Mouse (Mus musculus) testis, postnatal 14 days (tissue): Measurements from ENCODE around the gene Cactin.

Experiments used
- DNase-seq: peaks from one replicate; pipeline ENCODE4 v3.0.0; 2021; ENCODE audit warnings: low spot score

The Cactin gene

DNA sequence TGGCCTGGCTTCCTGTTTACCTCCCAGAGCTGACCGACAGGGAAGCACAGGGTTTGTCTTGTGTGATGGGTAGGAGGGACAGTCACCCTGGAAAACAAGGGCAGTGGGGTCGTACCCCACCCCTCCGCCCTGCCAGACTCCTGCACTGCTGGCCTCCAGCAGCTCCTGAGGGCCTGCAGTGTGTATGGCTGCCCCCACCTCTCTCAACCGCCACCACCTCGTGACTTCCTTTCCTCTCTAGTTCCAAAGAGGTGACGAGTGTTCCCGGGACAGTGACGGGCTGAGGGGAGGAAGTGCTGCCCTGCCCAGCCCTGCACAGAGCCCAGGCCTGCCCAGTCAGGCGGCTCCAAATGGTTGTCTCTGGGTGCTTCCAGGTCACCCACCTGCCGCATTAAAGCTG lies 23.1 kb upstream of the Cactin start:
- DNase-seq: no peak

DNA sequence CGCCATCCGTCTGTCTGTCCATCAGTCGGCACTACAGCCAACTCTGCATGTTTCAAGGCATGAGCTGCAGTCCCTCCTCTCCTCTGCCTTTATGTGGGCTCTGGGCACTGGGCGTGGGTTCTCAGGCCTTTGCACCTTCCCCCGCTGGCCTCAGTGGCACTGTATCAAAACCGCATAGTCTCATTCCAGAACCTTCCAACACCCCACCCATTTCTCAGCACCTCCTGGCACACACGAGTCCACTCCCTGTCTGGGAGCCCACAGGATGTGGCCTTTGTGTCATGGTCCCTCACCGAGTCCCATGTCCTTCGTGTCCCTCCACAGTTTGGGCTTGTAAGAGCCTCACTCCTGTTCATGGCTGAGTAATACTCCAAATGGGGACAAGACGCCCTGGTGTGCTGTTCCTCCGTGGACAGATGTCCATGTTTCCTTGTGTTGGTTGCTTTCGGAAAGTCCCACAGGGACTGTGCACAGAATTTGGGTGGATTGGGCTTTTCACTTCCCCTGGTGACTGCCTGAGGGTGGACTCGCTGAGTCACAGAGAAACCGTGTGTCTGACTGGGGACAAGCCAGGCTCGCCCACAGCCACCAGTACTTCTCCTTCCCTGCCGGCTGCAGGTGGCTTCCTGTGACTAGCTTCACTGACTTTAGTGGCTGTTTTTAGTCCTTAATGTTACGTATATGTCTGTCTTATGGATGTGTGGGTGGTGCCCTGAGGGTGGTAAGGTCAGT lies 22.4 kb upstream of the Cactin start:
- DNase-seq: no peak

DNA sequence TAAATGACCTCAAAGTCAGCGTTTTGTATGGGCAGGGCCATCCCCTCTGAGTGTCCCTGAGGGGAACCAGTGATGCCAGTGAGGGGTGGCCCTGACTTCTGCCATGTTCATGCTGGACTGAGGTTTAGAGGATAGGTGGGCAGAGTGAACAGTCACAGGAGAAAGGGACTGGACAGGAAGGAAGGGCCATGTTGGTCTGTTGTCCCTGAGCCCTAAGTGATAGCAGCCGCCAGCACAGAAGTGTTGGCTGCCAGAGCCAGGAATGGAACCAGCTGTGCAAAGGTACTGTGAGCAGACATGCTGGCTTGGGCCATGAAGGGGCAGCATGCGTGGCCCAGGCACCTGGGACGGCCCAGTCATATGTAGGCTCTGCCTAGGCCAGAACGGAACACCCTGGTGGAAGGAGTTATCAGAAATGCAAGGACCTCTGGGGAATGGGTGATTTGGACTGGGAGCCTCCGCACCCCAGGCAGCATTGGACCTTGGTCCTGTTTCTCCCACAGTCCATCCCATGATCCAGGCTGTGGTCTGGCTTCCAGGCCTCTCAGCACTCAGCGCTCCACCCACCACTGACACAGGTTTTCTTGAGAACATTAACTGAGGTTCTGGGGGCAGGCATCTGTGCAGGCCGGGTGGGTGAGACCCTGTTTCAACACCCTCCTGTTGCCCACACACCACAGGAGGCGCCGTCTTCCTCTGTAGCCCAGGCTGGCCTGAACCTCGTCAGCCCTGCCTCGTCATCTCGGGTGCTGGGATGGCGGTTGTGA lies 21.1 kb upstream of the Cactin start:
- DNase-seq: no peak

DNA sequence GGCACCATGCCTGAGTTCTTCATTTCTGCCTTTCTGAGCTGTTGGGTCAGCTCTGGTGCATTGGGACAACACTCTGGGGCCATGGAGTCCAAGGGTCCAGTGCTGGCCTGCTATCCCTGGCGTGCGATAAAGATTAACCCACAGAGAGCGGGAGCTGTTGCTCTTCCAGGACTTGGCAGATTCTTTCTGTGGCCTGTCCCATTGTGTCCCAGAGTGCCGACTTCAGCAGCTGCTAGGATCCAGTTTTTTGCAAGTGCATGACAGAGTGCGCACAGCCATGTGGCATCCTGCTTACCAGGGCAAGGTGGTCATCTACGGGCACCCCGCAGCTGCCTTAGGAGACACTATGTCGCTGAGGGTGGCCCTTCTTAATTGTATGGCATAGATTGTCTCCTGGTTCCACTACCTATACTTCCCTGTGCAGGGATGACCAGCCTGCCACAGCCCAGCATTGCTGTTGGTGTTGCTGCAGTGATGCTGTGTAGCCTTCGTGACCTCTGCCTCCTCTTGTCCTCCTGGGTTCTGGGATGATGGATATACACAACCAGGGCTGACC lies 20.5 kb upstream of the Cactin start:
- DNase-seq: no peak

DNA sequence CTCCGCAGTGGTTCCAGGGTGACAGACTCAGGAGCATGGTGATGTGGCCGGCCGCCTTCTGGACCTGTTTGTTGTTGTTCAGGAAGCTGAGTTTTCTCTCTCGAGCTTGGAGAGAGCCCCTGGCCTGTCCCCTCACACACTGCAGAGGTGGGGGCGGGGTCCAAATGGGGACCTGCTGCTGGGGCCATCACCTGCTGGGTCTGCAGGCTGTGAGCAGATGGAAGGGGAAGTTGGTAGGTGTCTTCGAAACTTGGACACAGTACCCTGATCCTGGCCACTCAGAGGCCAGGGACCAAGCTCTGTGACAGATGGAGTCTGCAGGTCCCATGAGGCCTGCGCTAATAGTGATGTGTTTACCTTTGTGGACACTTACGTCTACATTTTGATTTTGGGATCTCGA lies 19.6 kb upstream of the Cactin start:
- no peak for DNase-seq

DNA sequence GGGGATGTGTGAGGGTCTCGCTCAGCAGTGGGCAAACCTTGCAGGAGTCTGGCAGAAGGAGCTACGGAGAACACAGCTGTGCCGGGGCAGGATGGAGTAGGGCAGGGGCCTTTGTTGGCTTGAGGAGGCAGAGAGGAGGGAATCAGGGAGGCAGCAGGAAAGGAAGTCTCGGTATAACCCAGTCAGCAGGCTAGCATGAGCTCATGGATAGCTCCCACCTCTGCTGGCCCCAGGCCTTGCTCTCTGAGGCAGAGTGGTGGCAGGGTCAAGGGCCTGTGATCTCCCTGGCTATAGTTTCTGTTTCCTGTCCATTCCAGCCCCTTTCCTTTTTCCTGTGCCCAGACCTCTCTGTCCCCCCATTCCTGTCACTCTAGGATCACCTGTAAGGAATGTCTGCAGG lies 18.6 kb upstream of the Cactin start:
- no peak for DNase-seq

DNA sequence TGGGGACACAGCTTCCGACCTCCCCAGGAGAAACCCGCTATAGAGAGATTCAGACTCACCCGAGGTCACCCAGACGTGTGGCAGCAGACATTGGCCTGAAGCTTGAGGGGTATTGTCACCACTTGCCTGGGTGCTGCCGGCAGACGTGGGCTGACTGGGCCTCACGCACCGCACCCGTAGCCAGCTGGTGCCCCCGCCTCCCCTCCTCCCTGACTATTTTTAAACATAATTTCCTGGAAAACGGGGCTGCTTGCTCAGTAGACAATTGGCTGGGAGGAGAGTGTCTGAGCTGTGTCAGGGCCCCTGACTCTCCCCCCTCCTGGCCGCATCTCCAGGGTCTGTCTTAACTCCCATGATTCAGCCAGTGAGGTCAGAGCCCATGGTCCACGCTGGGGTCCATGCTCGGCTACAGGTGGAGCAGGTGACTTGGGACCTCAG lies 18.1 kb upstream of the Cactin start:
- DNase-seq: no peak

DNA sequence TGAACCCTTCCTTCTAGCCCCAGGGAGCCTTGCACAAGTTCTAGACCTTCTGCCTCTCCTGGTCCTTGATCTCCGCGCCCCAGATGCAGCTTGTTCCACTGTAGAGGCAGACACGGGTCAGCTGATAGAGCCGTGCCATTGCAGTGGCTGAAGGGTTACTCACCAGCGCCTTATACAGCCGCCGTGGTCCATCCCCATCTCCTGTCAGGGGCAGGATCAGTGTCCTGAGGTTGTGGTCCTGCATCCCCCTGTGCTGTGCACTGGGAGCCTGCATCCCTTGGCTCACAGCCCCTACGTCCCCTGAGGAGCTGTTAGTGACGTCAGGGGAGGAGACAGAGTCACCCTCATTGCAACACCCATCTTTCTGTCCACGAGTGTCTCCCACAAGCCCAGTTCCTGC lies 17.6 kb upstream of the Cactin start:
- no peak for DNase-seq

DNA sequence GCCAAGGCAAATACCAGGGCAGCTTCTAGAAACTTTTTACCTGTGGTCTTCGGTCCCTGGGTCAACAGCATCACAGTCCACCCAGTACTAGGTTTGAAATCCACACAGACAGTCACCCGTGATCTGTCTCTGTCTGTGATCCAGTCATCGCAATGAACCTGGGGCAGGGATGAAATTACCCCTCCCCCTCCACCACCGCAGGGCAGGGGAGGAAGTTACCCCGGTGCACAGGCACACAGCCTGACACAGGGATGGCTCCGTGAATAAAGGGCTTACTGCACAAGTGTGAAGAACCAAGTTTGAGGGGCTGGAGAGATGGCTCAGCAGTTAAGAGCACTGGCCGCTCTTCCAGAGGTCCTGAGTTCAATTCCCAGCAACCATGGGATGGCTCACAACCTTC lies 17.1 kb upstream of the Cactin start:
- no peak for DNase-seq

DNA sequence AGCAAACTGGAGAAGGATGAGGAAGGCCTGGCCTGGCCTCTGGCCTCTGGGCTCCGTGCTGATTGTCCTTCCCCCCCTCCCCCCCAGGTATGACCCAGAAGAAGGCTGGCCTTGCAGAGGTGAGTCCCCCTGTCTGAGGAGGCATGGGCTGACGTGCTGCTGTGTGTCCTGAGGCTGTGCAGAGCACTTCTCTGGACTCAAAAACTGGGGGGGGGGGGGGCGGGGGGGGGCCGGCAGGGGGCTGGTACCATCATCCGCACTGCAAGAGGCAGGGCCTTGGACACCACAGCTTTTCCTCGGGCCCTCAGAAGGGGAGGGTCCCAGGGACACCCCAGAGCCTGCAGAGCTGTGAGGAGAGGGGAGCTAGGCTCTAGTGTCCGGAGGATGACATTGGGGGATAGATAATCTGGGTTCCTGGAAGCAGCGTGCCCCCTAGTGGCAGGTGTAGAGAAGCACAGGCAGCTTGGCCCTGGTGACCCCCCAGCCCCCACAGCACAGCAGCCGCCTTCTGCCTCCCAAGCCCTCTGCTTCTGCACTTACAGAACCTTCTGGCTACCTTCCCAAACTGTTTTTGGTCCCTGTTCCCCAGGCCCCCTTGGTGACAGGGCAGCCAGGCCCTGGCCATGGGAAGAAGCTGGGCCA lies 16.2 kb upstream of the Cactin start:
- no peak for DNase-seq

DNA sequence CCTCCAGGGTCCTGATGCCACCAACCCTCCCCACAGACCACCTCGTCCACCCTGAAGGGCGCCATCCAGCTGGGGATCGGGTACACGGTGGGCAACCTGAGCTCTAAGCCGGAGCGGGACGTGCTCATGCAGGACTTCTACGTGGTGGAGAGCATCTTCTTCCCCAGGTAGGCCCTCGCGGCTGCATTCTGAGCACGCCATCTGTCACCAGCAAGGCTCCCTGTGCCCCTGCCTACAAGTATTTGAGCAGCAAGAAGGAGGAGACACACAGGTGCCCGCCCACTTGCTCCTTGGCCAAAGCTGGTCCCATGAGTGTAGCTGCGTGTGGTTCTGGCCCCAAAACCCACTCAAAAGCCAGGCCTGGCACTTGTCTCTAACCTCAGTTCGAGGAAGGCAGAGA lies 15.2 kb upstream of the Cactin start:
- DNase-seq: no peak

DNA sequence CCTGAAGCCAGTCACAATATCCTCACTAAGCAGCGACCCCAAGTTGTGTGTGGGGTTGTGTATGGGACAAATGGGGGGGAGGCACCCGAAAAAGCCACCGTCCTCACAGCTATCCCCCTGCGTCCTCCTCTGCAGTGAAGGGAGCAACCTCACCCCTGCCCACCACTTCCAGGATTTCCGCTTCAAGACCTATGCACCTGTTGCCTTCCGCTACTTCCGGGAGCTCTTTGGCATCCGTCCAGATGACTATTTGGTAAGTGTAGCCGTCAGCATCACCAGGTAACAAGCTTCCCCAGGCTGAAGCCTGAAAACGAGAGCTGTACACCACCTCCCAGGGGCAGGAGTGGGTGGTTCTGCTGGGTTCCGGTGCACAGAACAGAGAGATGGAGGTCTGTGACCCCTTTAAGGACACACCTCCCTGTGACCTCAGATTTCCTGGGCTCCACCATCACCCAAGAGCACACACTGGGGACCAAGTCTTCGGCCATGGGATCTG lies 14.7 kb upstream of the Cactin start:
- DNase-seq: no peak

DNA sequence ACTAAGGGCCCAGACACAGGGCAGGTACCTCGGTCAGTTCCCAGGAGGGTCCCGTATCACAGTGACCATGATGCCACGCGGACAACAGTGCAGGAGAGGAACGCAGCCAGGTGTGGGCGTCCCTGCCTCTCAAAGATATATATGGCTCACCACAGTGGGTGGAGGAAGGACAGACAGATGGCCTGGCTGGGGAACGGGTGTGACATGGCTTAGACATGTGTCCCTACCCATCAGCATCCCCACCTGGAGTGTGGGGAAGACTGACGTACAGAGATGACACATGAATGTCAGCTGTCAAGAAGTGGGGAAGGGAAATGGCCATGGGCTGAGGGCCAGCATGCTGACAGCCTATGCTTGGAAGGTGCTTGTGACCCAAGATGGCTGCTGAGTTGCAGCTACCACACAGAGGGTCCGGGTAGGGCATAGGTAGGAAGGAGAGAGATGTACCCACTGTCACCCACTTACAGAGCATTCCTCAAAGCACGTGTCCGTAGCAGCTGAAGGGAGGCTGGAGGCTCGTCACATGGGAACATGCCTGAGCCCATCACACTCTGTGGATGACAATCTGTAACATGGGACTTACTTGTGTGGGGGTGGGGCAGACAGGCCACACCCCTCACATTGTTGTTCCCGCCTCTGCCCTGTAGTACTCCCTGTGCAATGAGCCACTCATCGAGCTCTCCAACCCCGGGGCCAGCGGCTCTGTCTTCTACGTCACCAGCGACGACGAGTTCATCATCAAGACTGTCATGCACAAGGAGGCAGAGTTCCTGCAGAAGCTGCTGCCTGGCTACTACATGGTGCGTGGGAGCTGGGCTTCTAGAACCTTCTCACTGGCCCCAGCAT lies 13.8 kb upstream of the Cactin start:
- no peak for DNase-seq

DNA sequence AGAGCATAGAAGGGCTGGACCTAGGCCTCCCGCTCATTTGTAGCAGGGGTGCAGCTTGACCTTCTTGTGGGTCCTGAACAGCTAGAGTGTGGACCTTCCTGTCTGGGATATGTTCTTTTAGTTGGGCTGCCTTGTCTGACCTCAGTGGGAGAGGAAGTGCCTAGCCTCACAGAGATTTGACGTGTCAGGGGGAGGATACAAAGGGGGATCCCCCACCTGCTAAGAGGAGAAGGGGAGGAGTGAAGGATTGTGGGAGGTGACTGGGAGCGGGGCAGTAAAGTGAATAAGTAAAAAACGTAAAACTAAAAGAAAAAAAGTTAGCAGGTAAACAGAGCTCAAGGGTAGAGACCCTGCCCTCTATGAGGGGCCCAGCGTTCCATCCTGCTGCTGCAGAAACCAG lies 11.3 kb upstream of the Cactin start:
- DNase-seq: no peak

DNA sequence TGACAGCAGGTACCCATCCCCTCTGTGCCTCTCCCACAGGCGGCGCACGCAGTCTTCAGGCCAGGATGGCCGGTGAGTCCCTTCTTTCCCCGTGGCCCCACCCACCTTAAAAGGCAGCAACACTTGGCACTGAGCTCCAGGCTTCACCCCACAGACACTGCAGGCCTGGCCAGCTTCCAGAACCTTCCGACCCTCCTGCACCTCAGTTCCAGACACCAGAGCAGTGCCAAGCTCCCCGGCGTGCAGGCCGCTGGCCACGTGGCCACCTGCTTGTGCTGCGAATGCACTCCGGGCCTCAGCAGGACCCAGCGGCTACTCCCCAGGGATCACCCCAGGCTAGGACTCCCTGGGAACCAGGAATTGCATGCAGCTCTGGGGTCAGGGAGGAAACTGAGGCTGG lies 7.3 kb upstream of the Cactin start:
- no peak for DNase-seq

DNA sequence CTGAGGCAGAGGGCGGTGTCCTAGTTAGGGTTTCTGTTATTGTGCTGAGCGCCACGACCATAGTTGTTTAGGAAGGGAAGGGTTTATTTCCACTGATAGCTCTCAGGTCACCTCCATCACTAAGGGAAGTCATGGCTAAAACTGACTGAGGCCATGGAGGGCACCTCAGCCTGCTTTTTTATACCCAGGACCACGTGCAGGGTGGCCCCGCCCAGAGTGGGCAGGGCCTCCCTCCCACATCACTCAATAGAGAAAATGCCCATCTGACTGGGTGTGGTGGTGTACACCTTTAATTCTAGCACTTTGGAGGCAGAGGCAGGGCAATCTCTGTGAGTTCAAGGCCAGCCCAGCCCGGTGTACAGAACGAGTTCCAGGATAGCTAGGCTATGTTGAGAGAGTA lies 6.7 kb upstream of the Cactin start:
- DNase-seq: no peak

DNA sequence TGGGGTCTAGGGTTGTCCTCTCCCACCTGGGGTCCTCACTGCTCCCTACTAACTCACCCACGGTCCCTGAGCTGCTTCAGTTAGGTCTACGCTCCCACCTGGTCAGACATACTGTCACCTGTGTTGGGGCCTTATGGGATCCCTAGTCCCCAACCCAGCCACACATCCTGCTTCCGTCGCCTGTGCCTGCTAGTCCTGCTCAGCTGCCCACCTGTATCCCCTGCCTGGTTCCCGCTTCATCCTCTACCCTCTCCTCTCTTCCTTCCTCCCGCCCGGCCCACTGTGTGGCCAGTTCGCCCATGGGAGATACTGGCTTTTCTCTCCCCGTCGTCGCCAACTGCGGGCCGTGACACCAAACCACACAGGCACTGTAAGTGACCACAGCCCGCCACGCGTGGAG lies 5.3 kb upstream of the Cactin start:
- DNase-seq: no peak

DNA sequence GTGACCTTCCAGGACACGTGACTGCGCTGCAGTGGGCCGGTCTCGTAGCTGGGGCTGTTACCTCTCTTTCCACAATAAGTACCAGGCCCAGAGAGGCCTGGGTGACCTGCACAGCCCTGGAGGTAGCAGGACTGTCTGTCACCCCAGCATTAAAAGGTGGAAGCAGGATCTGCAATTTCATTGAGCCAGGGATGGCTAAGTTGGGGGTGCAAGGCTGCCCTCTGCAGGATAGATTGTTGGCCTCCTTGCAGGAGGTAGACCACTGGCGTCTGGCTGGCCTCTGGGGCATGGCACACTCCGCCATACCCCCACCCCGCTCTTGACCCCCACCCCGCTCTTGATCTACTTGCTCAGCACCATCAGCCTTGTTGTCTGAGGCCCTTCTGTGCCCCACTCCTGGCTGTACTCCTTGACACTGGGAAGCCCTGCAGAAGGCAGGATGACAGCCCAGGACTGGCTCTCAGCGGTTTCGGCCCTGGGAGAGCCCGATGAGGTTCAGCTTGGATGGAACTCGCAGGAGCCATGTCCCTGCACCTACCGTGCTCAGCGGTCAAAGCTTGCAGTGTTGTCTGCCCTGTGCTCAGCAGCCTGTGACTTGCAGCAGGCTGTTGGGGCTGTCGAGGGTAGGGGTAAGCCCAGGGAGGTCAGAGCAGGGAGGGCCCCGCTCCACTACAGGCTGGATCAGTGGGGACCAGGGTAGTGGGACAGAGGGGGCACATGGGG lies 4.4 kb upstream of the Cactin start:
- no peak for DNase-seq

DNA sequence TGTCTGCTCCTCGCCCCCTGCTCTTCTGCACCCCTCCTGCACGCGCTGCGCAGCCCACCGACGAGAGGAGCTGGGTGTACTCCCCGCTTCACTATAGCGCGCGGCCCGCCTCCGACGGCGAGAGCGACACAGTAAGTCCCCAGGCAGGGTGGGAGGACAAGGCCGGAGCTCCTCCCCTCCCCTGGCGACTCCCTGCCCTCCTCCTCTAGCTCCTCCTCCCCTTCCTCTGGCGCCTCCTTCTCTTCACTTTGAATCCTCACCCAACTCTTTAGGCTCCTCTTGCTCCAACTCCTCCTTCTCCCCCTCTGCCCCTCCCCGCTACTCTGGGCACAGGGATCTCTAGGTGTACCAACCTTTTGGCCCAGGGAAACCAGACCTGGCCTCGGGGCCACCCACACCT lies 3.6 kb upstream of the Cactin start:
- no peak for DNase-seq

DNA sequence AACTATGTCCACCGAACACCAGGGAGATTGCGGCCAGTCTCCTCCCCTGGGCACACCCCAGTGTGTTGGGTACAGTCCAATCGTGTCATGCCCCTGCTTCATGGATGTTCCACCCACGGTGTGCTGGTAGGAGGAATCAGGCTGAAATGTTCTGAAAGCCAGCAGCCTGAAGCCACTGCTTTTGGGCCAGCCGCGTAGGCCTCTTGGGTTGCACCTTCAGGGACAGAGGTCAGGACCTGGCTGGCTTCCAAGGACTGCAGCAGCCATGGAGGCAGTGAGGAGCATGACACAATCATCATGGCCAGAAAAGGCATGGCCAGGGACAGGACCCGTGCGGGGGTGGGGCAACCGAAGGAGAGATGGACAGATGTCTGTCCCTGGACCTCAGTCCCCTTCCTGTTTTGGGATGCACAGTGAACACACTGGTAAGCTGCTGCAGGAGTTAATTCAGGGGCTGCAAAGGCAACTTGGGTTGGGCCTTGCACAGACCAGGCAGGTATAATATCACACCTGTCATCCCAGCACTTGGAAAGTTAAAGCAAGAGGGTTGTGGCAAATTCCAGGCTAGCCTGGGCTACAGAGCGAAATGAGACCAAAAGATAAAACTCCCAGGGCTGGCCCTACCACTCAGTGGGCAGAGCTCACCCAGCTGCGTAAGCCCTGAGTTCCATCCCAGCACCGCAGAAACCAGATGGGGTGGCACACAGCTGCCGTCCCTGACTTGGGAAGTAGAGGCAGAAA lies 2.1 kb upstream of the Cactin start:
- DNase-seq: peak; percentile 66

DNA sequence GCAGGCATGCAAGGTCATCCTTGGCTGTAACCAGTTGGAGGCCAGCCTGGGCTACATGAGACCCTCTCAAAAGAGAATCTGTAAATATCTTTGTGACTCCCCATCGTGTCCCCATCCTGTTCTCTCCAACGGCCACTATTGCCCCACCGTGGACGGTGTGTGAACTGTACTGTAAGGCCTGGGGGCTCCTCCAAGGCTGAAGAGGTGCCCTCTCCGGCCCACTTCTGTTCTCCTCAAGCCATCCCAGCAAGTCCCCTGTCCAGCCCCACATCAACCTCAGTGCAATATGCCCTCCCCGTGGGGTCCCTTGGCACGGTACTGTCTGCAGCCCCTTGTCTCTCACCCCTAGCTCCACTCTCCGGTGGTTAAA lies 1.6 kb upstream of the Cactin start:
- DNase-seq: no peak
